Mouse (Mus musculus): Measurements from ENCODE around the gene Cse1l.
A peak's percentile ranks its signal among the peaks of the same experiment; 100 is the strongest.

Cse1l gene

DNA sequence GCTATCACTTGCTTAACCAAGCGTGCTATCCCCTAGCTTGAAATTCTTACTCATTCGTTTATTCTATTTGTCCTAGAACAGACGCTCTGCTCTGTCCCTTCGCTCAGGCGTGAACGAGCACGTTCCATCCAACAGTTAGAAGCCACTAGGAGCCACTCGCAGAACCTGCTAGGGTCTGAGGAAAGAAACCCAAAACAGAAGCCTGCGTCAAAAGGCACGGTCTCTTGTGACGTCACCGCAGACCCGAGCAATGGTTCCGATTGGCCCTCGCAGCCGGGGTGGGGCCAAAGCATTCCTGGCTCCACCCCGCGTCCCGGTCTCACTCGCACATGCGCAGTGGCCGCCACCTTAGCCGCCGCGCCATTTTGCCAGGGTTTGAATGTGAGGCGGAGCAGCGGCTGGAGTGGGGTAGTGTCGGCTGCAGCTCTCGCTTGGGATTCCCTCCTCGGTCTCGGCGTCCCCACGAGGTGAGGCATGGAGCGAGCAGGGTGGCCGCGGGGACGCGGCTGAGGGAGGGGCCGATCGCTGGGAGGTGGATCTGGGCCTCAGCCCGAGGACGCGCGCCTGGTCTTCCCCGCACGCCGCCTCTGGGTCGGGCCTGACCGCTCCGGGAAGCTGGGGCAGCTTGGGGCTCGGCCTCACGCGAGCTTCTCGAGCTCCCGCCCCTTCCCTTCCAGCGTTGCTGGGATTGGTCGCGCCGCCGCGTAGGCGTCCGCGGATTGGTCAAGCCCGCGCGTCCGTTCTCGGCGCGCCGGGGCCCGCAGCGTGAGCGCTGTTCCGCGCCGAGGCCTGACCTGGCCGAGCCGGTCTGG, at the start of gene Cse1l:
Cse1l (plus strand) TSS at position 330 of the 812 bp plus-strand sequence.
- peak; percentile 97 to 99 for DNase-seq (ENCODE audit: low spot score in 2 of 2)

DNA sequence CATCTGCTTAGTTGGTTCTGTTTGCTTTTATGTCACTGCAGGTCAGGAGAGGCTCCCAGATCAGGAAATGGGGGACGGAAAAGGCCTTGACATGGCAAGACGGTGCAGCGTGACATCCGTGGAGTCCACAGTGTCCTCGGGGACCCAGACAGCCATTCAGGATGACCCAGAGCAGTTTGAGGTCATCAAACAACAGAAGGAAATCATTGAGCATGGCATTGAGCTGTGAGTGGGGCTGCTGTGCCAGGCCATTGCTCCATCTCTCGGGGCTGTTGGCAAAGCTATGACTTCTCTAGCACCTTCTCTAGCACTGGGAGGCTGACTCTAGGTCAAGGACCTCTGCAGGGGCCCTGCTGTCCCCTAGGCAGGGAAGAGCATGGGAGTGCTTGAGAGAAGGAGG, 49.5 kb upstream of the Cse1l start:
- no peak for DNase-seq (ENCODE audit: low spot score in 2 of 2)

DNA sequence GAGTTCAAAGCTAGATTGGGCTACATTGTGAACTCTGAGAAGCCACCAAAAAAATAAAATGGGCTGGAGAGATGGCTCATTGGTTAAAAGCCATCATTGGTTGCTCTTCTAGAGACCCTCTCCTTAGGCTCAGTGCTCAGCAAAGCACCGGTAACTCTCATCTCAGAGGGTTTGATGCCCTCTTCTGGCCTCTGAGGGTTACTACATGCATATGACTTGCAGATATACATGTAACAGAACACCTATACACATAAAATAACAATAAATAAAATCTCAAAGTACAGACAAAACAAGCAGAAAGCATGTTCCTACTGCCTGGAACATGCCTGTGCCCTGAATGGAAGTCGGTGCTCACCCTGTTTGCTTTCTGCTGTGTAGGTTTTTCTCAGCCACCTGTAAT, 48.7 kb upstream of the Cse1l start:
- DNase-seq (ENCODE audit: low spot score in 2 of 2), result peak in 1 of 2 experiments; percentile 10

DNA sequence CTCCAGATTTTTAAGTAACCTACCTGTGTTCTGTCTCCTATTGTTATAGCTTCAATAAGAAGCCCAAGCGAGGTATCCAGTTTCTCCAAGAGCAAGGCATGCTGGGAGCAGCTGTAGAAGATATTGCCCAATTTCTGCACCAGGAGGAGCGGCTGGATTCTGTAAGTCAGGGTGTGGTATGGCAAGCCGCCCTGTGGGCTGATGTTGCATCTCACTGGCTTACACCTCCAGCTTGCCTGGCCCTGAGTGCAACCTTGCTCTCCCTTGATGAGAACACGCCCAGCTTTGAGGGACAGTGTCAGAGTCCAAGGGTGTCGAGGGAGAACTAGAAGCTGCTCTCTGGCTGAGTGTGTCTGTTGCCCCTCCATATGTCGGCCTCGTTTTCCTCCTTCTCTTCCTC, 46.6 kb upstream of the Cse1l start:
- DNase-seq (ENCODE audit: low spot score in 2 of 2), result no peak

DNA sequence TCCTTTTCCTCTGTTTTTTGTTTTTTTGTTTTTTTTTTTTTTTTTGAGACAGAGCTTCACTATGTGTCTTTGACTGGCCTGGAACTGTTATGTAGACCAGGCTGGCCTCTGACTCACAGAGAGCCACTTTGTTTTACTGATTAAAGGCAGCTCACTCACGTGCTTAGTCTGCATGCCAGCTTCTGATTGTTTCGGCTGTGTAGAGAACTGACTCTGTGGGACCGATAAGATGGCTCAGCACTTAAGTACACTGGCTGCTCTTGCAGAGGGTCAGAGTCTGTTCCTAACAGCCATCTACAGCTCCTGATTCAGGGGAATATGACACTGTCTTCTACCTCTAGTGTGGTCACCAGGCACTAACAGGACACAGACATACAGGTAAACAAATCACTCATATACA, 43.3 kb upstream of the Cse1l start:
- DNase-seq (ENCODE audit: low spot score in 2 of 2), result no peak

DNA sequence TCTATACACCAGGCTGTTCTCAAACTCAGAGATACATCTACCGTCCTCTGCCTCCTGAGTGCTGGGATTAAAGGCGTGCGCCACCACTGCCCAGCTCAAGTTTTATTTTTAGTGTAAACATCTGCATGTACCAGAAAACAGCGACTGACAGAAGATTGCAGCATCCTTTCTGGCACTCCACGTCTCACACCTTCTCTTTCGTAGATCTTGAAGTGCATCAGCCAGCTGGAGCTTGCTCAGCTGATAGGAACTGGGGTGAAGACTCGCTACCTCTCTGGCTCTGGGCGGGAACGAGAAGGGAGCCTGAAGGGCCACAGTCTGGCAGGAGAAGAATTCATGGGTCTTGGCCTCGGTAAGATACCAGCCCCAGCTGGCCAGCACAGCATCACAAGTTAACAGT, 40.4 kb upstream of the Cse1l start:
- DNase-seq (ENCODE audit: low spot score in 2 of 2), result no peak

DNA sequence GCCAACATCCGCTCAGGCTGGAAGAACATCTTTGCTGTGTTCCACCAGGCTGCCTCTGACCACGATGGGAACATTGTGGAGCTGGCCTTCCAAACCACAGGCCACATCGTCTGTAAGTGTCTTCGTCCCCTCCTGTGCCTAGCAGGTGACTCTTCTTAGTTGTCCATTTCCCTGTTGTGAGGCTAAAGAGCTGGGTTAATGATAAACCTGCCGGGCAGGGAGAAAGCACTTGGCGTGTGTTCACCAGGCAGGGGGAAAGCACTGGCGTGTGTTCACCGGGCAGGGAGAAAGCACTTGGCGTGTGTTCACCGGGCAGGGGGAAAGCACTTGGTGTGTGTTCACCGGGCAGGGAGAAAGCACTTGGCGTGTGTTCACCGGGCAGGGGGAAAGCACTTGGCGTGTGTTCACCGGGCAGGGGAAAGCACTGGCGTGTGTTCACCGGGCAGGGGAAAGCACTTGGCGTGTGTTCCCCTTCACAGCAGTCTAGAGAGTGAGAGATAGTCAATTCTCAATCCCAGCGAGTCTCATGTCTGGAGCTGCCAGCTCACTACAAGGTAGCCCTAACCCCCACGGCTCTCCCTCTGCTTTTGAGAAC, 35.5 kb upstream of the Cse1l start:
- no peak for DNase-seq (ENCODE audit: low spot score in 2 of 2)

DNA sequence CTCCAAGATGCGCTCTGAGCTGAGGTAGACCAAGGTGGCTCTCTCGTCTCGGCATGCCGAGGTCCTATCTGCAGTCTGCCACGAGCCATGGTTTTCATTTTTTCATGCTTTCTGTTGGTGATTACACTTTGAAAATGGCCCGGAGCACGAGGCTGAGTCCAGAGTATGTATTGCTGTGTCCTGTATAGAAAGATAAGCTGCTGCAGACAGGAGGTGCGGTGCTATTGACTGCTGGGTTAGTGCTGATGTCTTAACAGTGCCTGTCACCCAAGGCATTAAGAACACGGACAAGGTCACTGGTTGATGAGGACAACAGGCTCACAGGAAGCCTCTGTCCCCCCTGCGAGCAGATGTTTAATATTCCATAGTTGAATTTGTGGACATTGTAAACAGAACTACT, 34.9 kb upstream of the Cse1l start:
- no peak for DNase-seq (ENCODE audit: low spot score in 2 of 2)

DNA sequence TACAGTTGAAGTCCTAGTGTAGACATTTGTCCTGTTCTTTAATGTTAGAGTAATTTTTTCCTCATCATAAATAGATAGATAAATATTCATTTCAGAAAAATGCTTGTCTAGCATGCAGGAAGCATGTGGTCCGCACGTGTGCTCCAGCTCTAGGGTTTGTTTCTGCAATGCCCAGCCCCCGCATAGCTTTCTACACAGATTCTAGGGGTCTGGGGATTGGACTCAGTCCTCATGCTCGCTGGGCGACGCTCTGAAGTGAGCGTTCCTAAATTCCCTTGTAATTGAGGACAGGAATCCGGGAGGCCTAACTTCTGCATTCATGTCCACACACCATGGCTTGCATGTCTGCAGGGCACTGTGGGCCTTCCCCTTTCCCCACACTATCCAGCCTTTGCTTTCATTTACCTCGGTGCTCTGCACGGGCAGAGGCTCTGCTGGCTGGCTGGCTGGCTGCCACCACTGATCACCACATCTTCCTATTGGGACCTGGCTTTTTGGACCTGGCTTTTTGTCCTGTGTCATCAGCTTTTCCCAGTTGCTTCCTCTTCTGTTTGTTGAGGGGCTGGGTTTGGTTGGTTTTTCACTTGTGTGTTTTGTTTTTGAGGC, 31.1 kb upstream of the Cse1l start:
- DNase-seq (ENCODE audit: low spot score in 2 of 2), result no peak

DNA sequence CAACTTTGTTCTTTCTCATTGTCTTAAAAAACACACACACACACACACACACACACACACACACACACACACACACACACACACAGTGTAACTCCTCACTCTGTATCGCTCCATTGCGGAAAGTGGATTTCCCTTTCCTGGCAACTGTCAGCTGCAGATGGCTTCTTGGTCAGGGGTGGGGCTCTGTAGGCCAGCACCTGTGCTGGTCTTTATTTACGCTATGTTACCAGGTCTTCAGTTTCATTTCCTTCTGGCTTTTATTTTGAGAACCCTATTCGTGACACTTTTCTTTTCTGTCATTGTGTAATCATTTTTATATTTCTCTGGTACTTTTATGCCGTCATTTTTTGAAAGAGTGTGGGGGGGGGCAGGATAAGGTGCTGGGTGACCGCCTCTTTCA, 30.3 kb upstream of the Cse1l start:
- DNase-seq (ENCODE audit: low spot score in 2 of 2), result no peak

DNA sequence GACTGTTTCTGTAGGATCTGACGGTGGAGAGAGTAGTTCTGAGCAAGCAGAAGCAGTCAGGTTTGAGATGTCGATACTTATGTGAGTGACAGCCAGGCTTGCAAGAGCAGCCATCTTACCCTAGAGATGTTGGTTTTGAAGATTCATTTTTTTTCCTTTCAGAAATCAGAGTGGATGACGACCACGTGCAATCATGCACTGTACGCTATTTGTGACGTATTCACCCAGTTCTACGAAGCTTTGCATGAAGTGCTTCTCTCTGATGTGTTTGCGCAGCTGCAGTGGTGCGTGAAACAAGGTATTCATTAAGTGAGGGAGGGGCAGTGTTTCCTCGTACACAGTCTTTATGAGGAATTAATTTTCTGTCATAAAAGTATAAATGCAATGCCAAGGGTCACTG, 29.5 kb upstream of the Cse1l start:
- DNase-seq (ENCODE audit: low spot score in 2 of 2), result no peak

DNA sequence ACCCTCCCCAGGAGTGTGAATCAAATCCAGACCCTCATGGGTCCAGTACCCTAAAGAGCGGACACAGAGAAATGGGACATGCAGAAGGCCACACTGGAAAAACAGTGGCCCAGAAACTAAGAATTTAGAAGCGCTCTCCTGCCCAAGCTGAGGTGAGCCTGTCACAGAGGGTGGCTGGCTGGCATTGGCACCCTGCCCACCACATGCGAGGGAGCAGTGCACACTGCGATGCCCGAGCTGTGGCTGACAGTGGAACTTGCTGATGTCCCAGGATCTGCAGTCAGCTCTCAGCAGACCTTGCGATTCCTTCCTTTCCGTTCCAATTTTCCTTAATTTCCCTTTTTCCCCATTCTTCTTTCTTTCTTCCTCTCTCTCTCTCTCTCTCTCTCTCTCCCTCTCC, 20.8 kb upstream of the Cse1l start:
- no peak for DNase-seq (ENCODE audit: low spot score in 2 of 2)

DNA sequence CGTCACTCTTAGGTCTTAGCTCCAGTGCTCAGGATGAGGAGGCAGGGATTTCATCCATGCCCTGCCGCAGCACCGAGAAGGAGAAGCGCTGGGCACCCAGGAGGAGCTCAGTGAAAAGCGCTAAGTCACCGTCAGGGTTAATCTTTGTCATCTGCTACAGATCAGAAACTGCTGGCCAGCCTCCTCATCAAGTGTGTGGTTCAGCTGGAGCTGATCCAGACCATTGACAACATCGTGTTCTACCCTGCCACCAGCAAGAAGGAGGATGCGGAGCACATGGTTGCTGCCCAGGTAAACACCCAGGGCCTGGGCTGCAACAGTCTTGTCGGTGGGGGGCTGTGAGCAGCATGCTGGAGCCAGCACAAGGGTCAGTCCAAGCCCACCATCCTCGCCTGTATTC, 20.2 kb upstream of the Cse1l start:
- DNase-seq (ENCODE audit: low spot score in 2 of 2), result no peak

DNA sequence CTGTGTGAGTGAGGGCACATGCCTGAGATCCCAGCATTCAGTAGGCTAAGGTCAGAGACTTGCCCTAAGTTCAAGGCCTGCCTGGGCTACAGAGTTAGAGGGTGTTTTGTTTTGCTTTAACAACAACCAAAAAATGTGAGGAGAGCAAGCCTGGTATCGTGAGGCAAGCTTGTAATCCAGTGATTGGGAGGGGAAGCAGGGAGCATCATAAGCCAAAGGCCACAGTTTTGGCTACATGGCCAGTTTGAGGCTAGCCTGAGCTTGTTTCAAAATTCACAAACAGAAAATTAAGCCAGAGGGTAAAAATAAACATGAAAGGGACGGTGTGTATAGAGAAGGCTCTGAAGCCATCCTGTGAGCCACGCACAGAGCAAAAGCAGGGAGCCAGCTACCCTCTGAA, 19.6 kb upstream of the Cse1l start:
- DNase-seq (ENCODE audit: low spot score in 2 of 2), result no peak

DNA sequence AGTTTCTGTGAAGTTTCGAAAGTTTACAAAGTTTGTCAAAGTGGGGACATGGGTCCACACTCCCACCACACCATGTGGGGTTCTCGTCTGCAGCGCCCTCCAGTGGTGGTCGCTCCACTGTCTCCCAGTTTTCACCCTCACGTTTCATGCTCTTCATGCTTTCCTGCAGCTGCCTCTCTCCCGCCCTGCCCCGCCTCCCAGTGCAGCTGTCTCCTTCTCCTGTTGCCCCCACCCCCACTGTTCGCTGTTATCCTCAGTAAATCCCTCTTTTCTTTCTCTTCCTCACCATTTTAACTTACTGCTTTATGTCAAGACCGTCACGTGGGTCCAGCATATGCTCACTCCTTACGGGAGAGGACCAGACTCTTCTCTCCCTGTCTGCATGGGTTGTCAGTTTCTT, 18.0 kb upstream of the Cse1l start:
- no peak for DNase-seq (ENCODE audit: low spot score in 2 of 2)

DNA sequence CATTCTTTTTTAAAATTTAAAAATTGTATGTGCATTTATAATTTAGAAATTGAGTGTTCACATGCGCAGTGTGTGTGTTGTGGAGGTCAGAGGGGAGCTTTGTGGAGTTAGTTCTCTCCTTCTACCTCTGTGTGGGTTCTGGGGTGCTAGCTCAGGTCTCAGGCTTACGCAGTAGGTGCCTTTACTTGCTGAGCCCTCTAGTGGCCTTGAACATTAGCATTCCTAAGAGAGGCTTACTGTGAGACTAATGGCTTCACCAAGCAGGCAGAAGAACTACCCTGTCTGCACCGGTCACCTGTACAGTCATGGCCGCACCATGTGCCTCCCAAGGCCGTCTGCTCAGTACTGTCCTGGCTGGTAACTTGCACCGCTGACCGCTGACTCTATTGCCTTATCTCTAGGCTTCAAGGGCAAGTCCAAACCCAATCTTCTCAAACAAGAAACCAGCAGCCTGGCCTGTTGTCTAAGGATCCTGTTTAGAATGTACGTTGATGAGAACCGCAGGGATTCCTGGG, 14.4 kb upstream of the Cse1l start:
- DNase-seq (ENCODE audit: low spot score in 2 of 2), result no peak

DNA sequence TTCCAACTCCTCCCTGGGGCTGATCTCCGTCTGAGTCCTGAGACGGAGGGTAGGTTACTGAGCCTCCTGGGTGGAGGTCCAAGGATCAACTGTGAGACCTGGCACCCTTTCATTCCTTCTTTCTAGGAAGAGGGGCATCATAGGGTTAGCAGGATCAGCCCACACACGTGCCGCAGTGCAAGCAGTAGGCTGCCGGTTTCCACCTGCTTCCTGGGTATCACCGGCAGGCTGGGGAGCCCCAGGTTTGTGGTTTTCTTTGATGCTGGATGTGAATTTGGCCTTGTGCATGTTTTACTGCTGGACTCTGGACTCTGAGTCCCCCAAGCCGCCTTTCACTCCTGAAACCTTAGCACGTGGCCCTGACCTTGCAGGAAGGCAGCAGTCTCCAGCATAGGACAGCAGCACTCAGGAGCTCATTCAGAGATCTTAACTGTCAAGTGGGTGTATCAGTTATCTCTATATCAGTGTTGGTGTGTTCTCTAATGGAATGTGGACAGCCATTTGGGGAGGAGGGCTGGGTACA, 13.6 kb upstream of the Cse1l start:
- DNase-seq (ENCODE audit: low spot score in 2 of 2), result no peak

DNA sequence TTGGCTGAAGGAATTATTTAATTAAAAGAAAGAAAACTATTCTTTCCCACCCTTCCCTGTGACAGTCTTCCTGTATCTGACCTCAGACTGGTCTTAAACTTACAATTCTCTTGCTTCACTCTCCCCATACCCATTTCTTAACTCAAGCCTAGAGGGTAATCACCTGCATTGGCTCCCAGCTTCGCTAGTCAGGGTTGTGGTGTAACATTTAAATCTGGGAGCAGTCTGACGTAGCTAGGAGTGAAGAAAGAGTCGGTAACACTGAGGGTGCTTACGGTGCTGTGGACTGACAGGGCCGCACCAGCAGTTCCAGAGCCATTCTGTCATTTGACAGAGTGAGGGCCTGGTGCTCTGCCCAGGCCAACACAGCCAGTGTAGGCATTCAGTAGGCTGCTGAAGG, 12.8 kb upstream of the Cse1l start:
- DNase-seq (ENCODE audit: low spot score in 2 of 2), result no peak

DNA sequence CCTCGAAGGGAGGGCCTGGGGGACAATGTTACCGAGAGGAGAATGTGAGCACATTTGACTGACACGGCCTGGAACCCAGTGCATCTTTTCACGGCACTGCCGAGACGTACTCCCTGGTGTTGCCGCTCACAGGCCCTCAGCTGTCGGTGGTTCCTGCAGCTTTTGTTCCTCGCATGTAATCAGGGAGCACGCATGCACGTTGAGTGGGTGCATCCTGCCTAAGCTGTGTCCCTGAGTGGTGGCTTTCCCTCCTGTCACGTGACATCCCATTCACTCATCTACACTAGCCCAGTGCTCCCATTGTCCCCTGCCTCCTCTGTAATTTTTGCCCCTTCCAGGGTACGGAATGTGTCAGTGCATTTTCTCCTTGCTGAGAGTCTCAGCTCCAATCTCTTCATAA, 9.5 kb upstream of the Cse1l start:
- no peak for DNase-seq (ENCODE audit: low spot score in 2 of 2)

DNA sequence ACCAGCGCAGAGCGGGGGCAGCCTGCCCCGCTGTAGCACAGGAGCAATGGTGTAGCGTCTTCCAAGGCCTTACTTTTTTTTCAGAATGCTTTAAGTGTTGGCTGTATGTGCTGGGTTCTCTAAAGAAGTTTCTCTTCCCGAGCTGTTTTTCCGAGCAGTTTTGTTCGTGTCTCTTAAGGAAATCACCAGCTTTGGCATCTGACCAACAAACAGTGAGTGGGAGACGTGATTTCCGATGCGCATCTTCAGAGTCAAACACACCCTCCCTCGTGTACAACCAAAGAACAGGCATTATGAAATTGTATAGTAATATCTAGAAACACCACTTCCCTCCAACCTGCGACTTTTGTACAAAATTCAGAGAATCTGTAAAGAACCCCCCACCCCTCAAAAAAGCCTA, 8.9 kb upstream of the Cse1l start:
- DNase-seq (ENCODE audit: low spot score in 2 of 2), result no peak

DNA sequence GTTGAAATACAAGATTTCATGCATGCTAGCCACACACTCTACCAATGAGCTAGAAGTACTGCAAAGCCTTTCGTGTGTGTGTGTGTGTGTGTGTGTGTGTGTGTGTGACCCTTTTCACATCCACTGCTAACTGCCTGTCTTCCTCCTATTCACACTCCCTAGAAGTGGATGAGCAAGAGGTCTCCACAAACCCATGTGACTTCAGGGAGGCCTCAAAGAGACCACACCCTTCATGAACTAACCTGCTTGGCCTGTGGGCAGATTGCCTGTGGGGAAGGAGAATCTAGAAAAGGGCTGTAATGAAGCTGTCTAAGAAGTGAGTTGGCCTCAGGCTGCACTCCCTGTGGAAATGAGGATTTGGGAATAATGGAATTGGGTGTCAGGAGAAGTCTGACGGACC, 6.7 kb upstream of the Cse1l start:
- DNase-seq (ENCODE audit: low spot score in 2 of 2), result no peak

DNA sequence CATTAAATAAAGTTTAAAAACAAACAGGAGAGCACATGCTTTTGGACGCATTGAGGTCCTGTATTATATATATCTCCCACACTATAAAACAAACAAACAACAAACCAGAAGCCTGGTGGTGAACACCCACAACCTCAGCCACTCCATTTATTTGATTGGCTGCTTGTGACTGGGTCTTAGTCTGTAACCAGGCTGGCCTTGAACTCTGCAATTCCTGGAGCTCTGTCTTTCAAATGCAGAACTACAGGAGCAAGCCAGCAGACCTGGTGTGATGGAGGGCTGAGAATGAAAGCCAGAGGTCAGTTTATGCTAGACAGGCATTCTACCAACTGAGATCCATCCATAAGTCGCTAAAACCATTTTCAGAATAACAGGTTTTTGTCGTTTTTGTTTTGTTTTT, 6.1 kb upstream of the Cse1l start:
- DNase-seq (ENCODE audit: low spot score in 2 of 2), result no peak
